Mouse (Mus musculus): ENCODE measurements around the gene Iffo2. TPM values are rescaled to one million over a fixed set of nuclear protein-coding genes. Genes with fewer than 3 reads are reported as not detected.

Gene Iffo2
- polyA plus RNA-seq, 2 experiments from 2014 or later = 3.0 to 3.8 TPM

- ATAC-seq = peak; percentile 94
Measured at GRCm38 (mm10) chr4:139611542-139611953, 81.2 kb downstream of the Iffo2 start.

- no peak for ATAC-seq
Measured at GRCm38 (mm10) chr4:139614524-139615260, 84.3 kb downstream of the Iffo2 start.

- ATAC-seq = peak; percentile 96
Measured at GRCm38 (mm10) chr4:139616276-139617000, 86.1 kb downstream of the Iffo2 start.

- ATAC-seq = no peak
Measured at GRCm38 (mm10) chr4:139617001-139617364, 86.6 kb downstream of the Iffo2 start.

DNA sequence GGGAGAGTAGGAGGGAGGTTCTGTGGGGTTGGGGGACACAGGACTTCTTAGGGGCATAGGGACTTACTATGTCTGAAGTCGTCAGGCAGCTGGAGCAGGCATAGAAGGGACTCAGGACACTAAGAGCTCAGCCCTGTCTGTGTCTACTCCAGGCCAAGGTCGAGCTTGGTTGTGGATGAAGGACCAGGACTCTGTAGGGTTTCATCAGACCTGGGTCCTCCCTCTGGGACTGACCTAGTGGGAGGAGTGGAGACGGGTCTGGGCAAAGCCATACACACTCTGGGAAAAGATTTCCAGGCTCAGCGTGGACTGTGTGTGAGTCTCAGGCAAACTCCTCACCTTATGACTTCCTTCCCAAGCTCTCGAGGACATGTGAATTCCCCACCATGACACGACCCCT, 89.4 kb downstream of the Iffo2 start:
- ATAC-seq = no peak

DNA sequence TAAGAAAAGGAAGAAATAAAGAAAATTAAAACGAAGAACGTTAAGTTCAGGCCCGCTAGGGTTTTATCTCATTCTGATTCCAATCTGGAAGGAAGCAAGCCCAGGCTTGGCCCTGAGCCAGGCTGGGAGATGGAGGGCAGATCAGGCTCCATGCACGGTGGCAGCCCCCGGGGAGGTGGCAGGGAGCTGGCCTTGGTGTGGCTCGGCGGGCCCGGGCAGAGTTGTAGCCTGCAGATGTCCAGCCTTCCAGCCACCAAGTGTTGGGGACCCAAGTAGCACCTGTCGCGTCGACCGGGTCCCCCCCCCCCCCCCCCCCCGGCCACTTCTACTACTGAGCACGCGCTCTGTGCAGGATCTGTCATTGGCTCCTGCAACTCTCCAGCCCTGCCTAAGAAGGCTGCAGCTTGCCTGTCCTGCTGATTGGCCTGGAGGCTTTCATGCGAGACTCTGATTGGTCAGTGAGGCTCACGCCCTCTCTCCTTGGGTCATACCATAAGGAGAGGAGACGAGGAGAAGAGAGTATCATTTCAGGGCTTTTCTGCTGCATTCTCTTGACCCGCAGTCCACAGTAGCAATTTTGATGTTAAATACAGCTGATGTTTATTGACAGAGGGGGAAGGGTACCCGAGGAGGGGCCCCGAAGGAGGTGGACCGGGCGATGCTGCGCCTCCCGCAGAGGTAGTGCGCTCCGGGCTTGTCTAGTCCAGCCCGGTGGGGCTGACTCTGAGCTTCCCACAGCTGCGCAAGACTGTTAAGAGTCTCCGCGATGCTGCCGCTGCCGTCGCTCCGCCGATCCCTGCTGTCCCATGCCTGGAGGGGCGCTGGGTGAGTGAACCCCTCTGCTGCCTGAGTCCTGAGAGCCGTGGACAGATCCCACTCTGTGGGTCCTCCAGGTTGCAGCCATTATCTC, 92.3 kb downstream of the Iffo2 start, which contains the start of gene Aldh4a1:
TSS of gene Aldh4a1 (plus strand) at position 494 of the 910 bp plus-strand sequence.
- peak; percentile 99 for ATAC-seq

GRCm38 (mm10) chr4:139623434-139624115, 93.2 kb downstream of the Iffo2 start:
- no peak for ATAC-seq

- no peak for ATAC-seq
Measured at GRCm38 (mm10) chr4:139624116-139624489, 93.8 kb downstream of the Iffo2 start.

- no peak for ATAC-seq
Measured at GRCm38 (mm10) chr4:139624706-139625105, 94.4 kb downstream of the Iffo2 start.

DNA sequence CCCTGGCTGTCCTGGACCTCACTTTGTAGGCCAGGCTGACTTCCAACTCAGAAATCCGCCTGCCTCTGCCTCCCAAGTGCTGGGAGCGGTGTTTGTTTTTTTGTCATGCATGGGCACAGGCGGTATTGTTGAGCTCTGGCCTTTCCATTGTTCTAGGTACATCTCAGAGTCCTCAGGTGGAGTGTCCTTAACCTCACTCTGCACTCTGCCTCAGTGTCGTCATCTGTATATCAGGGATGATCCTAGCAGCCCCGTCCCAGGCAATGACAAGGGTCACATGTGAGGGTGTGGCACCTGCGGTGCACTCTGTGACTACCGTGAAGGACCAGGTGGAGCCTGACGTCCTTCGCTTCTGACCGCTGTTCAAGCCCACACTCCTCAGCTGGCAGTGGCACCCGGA, 97.0 kb downstream of the Iffo2 start:
- no peak for ATAC-seq

DNA sequence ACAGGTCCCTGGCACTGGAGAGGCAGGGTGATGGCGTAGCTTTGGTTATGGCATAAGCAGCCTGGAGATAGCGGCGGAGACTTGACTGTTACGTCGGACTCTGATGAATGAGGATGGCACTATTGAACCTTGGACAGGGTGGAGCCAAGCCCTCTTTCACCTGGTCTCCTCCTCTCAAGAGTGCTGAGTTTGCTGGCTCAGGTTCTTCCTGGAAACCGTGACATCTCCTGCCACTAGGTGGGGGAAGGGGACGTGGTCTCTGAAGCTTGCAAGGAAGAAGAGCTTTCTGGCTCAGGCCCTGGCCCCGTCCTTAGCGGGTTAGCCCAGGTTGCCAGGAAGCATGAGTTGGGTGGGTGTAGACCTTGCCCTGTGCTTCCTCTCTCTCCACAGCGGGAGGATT, 99.8 kb downstream of the Iffo2 start:
- no peak for ATAC-seq

DNA sequence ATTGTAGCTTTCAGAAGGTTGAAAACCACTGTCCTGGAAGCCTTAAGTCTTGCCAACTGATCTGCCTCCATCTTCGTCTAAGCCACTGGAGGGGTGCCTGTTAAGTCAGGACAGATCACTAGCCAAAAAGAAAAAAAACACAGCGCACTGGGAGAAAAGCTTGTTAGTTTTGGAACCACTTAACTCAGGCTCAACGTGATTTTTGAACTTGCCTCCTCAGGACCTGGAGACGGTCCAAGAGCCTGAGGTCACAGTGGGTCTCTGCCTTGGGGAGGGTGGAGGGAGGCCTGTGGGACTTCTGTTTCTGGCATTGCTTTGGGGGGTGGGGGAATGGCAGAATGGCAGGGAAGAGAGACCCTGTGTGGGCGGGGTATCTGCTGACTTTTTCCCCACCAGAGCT, 100.8 kb downstream of the Iffo2 start:
- ATAC-seq = no peak

- no peak for ATAC-seq
Measured at GRCm38 (mm10) chr4:139631569-139632253, 101.4 kb downstream of the Iffo2 start.

- ATAC-seq = no peak
Measured at GRCm38 (mm10) chr4:139632254-139632580, 101.9 kb downstream of the Iffo2 start.

- ATAC-seq = peak; percentile 29
Measured at GRCm38 (mm10) chr4:139636373-139636772, 106.0 kb downstream of the Iffo2 start.

DNA sequence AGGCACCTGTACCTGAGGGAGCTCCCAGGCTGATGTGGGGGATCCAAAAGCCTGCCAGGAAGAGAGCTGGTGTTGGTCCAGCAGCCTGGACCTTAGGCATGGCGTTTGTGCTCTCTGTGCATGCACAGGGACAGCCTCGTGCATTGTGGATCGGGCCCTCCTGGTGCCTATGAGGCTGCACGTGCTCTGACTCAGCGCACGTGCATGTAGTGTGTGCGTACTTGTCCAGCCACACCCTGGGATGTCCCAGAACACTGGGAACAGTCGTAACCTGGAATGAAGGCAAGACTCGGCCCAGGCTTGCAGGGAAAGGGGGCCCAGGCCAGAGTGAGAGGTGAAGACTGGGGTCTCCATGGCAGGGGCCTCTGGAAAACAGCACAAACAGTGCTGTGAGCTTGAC, 107.5 kb downstream of the Iffo2 start:
- ATAC-seq = no peak

DNA sequence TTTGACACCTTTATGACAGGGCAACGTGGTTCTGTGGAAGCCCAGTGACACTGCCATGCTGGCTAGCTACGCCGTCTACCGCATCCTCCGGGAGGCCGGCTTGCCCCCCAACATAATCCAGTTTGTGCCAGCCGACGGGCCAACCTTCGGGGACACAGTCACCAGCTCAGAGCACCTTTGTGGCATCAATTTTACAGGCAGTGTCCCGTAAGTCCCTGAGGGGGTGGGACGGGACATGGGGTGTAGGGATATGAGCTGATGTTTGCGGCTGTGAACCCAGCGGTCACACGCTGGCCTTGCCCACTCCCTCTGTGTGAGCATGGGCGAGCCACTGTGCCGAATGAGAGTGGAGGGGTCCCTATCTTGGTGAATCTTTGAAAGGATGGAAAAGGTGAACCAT, 108.0 kb downstream of the Iffo2 start:
- no peak for ATAC-seq

DNA sequence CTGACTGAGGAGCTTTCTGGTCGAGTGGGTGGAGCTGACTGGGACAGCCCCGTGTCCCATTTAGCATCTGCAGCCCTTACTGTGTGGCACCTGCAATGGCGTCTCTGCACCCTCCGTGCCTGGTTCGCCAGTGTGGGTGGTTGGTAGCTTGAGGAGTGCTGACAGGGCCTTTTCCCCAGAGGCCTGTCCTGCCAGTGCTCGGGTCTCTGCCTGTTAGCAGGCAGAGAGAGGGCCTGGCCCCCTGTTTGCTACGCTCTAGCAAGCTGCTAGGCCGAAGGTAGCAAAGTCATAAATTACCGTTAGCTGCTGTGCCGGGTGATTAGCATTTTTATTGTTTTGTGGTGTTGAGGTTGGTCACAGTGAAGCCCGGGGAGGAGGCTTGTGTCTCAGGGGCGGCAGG, 109.5 kb downstream of the Iffo2 start:
- no peak for ATAC-seq

DNA sequence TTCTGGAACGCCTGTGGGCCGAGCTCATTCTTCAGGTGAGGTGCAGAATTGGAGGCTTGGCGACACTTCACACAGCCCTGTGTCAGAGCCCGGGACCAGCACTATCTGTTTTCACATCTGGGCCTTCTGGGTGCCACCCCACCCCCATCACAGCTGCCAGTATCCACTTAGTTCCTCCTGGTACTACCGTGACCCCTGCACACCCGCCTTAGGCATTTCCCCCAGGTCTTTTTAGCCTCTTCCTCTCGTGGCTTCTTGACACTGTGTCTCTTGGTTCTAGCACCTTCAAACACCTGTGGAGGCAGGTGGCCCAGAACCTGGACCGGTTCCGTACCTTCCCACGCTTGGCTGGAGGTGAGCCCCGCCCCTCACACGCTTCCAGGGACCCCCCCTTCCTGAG, 110.0 kb downstream of the Iffo2 start:
- ATAC-seq = no peak

DNA sequence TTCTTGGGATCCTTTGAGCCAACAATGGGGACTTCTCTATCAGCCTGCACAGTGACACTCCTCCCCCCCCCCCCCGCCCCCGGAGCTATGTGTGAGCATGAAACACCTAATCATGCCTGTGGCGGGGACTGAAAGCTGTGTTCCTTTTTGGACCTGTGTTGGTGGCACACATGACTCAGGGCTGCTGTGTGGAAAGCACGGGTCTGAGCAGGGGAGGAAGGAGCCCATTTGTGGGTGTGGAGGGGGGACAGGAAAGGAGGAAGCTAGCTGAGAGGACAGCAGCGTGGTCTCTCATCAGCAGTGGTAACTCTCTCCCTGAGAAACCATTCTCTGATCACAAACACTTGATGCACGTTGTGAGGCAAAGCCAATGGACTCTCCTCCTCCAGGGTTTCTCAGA, 110.4 kb downstream of the Iffo2 start:
- no peak for ATAC-seq

DNA sequence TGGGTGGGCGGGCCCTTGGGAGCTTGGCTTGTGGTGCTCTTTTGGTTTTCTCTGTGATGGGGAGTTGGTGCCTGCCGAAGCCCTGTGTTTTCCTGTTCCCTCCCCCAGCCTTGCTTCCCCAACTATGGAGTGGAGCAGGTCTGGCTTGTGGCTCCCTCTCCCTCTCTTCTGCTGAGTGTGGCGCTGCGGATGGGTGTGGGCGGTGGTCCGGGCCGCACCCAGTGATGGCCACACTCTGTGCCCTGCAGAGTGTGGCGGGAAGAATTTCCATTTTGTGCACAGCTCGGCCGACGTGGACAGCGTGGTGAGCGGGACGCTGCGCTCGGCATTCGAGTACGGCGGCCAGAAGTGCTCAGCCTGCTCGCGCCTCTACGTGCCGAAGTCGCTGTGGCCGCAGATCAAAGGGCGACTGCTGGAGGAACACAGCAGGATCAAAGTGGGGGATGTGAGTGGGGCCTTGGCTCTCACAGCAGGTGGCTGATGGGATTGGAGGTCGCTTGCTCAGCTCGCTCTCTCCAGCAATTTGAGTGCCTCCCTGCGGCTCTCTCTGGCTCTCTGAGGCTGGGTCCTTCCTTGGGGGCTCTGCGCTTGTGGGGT, 111.6 kb downstream of the Iffo2 start:
- ATAC-seq = no peak

- ATAC-seq = no peak
Measured at GRCm38 (mm10) chr4:139643972-139644371, 113.6 kb downstream of the Iffo2 start.

Measured in CD4-positive, CD25-positive, alpha-beta regulatory T cell, adult 4 months (primary cell).